Mouse (Mus musculus) megakaryocyte-erythroid progenitor cell, adult 5-6 weeks (primary cell): ENCODE data around the gene Ruvbl2. TPM values are rescaled to one million over a fixed set of nuclear protein-coding genes. Genes with fewer than 3 reads are reported as not detected.
"Not testable (repeated sequence)": the region's sequence is repeated elsewhere in the genome, so short reads cannot be mapped to it uniquely, and the experiment has no call there.

Source experiments
- ATAC-seq: replicated peaks from 2 replicates; pipeline ENCODE4 v1.8.0; 2016; ENCODE audit warnings: mild to moderate bottlenecking, inconsistent platforms; ENCODE audit not compliant: severe bottlenecking, poor library complexity, low FRiP score, low TSS enrichment
- total RNA-seq, 2 experiments: library from RNA; stranded (forward) in 1 of 2; stranded (reverse) in 1 of 2; fragments of 200-1000, 215-1000 nt in 1 of 2; fragments of >200 nt in 1 of 2; fragmentation: Nextera tagmentation in 1 of 2; gene quantifications; 2 replicates each; pipeline ENCODE4 v1.2.3; 2014 to 2017

The Ruvbl2 gene
- total RNA-seq (2014; fragmentation: Nextera tagmentation) (171 and 179 TPM in 2 replicates), total RNA-seq (2017) (185 and 236 TPM in 2 replicates)

DNA sequence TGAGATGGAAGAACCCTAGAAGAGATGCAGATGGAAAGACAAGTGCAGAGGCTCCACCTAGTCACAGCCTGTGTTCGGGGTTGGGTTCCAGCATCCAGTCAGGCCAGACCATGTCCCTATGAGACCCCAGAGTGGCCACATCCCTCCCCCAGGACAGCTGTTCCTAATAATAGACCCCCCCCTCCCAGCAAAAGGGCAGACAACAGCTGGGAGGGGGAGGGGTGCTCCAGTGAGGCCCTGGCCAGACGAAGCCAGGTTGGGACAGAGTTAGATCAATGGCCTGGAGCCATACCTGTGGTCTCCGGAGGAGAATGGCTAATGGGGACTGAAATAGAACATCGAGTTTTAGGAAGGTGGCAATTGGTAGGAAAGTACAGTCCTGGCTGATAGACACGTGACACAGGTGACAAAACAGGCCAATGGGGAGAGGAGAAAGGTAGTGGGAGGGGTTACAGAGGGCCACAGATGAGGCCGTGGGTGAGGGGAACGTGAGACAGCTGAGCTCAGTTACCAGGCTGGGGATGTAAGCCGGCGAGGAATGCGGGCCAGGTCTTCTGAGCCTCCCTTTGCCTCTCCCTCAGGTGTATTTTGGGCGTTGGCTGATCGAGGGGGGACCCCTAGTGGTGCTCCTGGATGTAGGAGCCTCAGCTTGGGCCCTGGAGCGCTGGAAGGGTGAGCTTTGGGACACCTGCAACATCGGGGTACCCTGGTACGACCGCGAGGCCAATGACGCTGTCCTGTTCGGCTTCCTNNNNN is at the start of gene Ruvbl2:
Ruvbl2 (minus strand) TSS at position 576 of the 756 bp plus-strand sequence.
- ATAC-seq = no peak

DNA sequence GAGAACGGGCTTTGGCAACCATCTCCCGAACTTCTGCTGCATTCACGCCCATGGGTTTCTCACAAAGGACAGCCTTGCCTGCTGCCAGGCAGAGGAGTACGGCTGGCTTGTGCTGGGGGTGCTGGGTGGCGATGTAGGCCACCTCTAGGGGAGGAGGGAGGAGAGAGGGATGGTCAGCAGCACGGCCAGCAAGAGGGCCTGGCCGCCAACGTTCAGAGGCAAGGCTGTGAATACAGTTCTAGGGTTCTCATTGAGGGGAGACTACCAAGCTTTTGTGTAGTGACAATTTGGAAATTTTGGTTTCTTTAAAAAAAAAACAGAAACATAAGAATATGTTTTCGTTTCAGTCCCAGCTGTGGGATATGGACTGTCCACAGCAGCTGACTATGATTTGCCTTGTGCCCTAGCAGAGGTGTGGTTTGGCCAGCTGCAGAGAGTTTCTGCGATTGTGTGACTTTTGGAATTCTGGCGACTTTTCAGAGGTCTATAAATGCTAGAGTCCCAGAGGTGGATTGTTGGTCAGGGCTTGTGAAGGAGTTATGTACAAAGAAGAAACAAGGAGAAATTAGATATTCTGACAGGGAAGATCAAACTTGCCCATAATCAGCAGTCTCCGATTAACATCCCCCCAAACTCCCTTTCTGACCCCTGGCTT is 49.0 kb upstream of the Ruvbl2 start, which contains the start of gene Gm45808:
Gm45808 (minus strand) TSS at position 51 of the 655 bp plus-strand sequence.
- no peak for ATAC-seq

DNA sequence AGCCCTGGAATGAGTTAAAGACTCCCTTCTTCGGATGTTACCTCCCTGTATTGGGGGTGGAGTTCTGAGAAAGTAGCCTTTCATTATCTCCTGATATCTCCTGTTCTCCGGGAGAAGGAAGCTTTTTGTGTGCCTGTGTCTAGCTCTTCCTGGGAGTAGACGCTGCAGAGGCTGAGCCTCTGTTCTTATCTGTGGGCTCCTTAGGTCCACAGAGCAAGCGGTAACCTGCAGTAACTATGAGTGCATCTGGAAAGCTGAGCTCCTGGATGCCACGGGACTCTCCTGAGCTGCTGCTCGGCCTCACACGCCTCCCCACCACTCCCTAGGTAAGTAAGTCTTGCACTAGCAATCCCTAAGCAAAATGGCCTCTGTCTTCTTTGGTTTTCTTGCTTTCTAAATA is 48.3 kb upstream of the Ruvbl2 start:
- ATAC-seq = no peak

DNA sequence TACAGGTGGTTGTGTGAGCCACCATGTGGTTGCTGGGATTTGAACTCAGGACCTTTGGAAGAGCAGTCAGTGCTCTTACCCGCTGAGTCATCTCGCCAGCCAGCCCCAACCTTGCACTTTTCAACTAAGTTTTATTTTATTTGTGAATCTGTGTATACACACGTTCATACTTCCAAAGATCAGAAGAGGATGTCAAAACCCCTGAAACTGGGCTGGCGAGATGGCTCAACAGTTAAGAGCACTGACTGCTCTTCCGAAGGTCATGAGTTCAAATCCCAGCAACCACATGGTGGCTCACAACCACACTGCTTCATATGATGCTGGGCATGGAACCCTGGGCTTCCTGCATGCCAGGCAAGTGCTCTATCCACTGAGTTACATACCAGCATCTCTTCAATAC is 47.1 kb upstream of the Ruvbl2 start:
- ATAC-seq = not testable (repeated sequence)

DNA sequence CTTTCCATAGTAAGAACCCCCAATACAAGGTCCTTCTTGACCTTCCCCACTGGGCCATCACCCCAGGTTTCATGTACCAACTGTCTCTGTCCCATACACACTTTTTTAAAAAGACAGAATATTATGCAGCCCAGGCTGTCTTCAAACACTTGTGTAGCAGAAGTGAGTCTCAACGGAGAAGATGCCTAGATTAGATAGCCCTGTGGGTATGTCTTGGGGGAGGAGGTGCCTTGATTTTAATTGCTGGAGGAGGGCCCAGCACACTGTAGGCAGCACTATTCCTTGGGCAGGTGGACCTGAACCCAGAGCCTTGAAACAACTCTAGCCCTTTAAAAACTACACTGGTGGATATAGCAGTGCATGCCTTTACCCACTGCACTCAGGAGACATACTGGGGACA is 44.3 kb upstream of the Ruvbl2 start:
- peak; percentile 51; the same call in 1 of the 2 replicates for ATAC-seq

DNA sequence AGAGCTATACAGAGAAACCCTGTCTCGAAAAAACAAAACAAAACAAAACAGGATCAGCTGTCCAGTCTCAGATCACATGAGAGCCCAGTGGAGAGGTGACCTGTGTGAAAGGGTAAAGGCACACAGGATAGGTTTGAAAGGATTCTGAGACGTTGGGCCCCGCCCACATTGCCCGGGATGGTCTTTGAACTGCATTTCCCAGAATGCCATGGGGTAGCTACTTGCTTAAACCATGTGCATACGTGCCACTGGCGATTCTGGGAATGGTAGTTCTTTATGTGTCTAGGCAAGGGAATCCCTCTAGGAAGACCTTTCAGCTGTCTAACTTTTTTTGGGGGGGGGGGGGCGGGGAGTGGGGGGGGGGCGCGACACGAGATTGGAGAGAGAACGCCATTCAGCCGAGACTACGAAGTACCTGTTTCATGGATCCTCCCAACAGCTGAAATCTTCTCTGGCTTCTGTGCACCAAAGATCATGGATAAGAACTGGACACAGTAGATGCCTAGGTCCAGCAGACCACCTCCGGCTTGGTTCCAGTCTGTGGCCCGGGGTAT is 43.6 kb upstream of the Ruvbl2 start, which contains the start of gene Tulp2:
Tulp2 (plus strand) TSS at position 504 of the 554 bp plus-strand sequence.
- ATAC-seq = peak; percentile 79

DNA sequence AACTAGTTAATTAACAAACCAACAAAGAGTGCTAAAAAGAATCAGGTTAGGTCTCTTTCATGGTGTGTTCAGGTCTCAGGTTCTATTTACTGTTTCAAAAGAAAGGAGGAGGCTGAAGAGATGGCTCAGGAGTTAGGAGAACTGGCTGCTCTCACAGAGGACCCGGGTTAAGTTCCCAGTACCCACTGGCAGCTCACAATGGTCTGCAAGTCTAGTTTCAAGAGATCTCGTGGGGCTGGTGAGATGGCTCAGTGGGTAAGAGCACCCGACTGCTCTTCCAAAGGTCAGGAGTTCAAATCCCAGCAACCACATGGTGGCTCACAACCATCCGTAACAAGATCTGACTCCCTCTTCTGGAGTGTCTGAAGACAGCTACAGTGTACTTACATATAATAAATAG is 42.4 kb upstream of the Ruvbl2 start:
- not testable (repeated sequence) for ATAC-seq

DNA sequence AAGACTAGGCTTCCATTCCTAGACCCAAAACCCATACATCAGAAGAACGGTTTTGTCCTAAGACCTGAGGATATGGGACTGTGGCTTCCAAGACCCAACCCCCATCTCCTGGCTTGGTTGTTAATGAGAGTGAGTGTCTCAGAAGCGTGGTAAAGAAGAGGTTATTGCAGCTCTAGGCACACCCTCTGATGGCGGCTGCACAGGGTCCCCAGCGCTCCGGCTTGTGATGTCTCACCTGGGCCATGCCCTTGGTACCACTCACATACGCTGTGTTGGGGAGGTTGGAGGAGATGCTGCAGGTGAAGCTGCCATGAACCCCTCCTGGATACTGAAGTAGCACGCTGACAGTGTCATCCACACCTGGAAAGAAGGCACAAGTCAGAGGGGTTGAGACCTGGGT is 40.9 kb upstream of the Ruvbl2 start:
- ATAC-seq = no peak

DNA sequence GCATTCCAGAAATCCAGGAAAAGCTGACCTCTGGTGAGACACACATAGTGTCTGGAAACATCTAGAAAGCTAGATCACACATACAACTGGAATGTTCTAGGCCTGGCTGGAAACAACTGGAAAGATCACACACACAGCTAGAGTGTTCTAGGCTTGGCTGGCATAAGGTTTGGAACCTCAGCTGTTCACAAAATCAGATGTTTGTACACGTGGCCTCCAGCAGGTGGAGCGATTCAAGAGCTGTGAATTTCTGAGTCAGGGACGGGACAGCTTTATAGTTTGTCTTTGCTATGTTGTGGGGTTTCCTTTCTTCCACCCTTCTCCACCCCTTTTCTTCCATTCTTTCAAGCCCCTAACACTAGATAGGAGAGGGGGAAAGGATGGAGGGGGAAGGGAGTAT is 39.1 kb upstream of the Ruvbl2 start:
- peak; percentile 76 for ATAC-seq

DNA sequence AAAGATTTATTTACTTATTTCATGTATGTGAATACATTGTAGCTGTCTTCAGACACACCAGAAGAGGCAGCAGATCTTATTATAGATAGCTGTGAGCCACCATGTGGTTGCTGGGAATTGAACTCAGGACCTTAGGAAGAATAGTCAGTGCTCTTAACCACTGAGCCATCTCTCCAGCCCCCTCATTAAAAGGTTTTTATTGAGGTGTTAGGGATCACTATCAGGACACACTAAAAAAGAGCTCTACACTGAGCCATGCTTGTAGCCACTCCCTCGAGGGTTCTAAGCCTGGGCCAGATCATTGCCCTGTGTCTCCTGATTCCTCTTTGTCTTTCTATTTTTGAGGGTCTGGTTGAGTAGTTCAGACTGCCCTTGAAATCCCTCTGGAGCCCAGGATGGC is 38.6 kb upstream of the Ruvbl2 start:
- ATAC-seq = no peak

DNA sequence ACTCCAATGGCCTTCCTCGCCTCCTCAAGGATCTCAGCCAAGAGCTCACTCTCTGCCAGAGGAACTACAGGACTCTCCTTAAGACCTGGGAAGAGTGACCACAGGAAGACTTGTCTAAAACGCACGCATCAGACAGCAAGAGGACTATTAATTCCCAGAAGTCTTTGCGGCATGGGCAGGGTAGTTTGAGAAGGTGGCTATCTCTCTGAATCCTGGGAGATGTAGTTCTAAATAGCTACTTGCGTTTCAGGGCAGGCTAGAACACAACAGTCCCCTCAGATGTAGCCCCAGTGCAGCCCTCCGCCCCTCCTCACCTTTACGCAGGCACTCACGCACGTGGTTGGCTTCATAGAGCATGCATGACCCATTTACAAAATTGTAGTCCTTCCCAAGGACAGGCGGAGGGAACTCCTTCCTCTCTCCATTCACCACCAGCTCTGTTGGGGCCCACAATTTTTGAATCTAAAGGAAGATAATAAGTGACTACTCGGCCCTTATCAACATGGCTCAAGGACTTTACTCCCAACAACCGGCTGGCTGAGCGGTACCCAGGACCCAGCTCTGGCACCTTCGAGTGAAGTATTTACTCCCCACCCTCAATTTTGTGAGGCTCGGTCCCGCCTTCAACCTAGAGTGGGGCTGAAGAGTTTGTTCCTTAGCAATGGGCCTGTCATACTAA is 37.5 kb upstream of the Ruvbl2 start:
- ATAC-seq = no peak

DNA sequence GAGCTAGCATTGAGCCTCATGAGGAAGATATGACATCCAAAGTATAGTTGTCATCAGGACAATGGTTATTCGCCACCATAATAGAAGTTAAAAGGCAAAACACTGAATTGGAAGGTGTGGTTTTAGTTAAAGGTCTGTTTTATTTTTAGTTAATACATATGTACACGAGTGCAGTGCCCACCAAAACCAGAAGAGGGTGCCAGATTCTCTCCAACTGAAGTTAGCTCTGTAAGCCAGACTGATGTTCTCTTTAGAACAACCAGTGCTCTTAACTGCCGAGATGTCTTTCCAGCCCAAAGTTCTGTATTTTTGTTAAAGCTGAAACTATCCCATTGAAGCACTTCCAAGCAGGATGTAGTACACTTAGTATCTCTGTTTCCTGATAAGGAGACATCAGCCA is 33.0 kb upstream of the Ruvbl2 start:
- ATAC-seq = peak; percentile 68

DNA sequence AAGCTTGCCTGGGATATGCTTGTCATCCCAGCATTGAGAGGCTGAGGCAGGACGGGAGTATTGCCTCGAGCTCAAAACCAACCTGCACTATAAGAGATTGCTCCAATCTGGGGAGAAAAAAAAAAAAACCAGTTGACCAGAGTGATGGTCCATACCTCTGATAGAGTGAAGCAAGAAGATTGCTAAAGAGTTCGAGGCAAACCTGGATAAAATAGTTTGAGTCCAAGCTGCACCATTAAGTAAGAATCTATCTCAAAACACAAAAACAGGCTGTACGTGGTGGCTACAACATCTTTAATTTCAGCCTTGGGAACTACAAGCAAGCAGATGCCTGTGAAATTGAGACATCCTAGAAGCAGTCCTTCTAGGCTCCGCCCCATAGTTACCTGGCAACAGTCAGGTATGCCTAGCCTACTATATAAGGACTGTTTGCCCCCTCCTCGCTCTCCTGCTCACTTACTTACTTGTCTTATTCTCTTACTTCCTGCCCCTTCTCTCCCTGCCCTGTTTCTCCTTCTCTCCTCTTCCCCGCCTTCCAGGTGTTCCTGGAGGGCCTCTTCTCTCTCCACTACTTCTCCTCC is 29.3 kb upstream of the Ruvbl2 start:
- ATAC-seq = no peak; the same call in 1 of the 2 replicates

DNA sequence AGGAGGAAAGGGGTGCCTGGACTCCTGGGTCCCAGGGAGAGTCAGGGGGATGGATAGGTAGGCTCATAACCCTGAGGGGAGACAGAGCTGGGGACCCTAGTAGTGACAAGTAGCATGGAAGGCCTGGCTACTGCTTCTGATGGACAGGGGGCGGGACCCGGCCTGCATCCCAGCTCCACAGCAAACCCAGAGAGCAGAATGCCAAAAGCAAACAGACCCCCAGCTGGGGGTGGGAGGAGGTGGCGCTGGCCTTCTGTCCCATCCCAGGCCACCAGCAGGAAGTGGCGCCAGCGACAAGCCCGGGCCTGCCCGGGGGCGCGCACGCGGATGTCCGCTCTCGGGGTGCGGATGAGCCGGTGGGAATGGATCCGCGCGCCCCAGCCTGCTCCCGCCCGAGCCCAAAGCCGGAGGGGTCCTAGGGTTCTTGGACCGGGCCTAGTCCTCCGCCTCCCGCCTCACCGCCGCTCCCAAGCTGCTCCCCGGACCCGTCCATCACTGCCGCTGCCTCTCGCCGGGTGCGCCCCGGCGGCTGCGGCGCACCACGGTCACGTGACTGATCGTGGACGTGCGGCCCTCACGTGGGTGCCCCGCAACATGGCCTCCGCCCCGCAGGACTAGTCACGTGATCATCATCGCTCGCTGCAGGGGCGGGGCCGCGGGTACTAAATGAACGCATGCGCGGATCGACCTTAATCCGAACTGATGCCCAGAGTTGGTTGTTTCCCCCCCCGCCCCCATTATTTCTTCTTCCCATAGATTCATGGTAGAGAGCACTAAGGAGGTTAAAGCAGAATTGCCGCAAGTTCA is 28.6 kb upstream of the Ruvbl2 start, which contains the start of gene Bax:
Bax (minus strand) TSS at position 616 of the 807 bp plus-strand sequence.
- peak; percentile 63 for ATAC-seq

DNA sequence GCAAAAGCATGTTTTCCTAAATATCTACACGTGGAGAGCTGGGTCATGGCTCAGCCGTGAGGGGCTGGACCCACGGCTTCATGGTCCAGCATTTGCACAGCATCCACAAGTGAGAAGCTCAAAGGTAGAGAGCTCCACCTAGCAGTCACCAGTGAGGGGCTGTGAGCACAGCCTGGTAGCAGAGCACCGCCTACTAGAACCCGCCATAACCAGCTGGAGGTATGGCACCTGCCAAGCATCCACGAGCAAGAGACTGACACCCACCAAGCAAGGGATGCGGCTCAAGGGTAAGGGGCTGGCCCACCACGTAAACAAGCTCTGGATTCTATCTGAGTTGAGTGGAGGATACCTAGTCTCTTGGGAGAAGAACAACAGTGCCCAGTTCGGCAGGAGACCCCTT is 27.7 kb upstream of the Ruvbl2 start:
- ATAC-seq = no peak

DNA sequence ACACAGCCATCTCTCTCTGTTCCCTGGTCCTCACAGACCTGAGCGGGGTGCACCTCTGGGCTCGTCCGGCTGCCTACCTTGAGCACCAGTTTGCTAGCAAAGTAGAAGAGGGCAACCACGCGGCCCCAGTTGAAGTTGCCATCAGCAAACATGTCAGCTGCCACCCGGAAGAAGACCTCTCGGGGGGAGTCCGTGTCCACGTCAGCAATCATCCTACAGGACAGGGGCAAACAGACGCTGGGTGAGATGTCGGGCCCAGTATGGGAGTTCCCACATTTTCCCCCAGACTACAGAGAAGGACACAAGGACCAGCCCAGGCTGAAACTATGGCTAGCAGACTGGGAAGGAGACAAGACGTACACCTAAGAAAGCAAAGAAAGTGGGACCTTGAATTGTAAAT is 27.2 kb upstream of the Ruvbl2 start:
- no peak for ATAC-seq

DNA sequence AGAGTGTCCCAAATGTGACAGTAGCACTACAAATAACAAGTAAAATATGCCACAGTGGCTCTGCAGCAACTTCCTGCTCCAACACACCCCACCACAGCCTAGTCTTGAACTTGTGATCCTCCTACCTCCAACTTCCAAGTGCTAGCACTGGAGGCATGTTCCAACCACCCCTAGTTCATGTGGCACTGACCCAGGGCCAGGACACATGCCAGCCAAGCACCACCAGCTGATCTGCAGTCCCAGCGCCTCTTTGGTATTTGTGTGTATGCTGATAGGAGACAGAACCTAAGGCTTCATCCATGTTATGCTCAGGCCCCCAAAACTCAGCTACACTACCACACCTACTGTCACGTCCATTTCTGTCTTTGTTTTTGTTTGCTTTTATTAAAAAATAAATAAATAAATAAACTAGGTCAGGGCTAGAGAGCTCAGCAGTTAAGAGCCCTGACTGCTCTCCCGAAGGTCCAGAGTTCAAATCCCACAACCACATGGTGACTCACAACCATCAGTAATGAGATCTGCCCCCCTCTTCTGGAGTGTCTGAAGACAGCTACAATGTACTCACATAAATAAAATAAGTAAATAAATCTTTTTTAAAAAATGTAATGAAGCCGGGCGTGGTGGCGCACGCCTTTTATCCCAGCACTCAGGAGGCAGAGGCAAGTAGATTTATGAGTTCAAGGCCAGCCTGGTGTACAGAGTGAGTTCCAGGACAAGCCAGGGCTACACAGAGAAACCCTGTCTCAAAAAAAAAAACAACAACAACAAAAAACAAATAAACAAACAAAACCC is 26.3 kb upstream of the Ruvbl2 start:
- no peak for ATAC-seq

DNA sequence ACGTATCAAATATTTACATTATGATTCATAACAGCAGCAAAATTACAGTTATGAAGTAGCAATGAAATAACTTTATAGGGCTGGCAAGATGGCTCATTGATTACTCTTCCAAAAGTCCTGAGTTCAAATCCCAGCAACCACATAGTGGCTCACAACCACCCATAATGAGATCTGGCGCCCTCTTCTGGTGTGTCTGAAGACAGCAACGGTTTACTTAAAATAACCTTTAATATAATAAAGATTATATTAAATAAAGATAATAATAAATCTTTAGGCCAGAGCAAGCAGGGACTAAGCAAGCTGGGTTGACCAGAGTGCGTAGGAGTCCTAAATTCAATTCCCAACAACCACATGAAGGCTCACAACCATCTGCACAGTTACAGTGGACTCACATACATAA is 25.0 kb upstream of the Ruvbl2 start:
- not testable (repeated sequence) for ATAC-seq
